Mouse (Mus musculus) liver, embryonic 12.5 days (tissue): ENCODE measurements around the gene Tm7sf2. TPM values are rescaled to one million over a fixed set of nuclear protein-coding genes. Genes with fewer than 3 reads are reported as not detected.

Experiments used
- microRNA-seq: library from miRNA; unstranded; fragments of <30 nt; microRNA quantifications from one replicate; pipeline ENCODE4, GENCODE M21; 2017
- polyA plus RNA-seq: library from polyadenylated mRNA; unstranded; fragments of >200 nt; fragmentation: Nextera tagmentation; extraction: Ambion mirVana; gene quantifications from 2 replicates; pipeline ENCODE4 v1.2.1, GENCODE M21; 2016

Tm7sf2 gene
- polyA plus RNA-seq, 1 experiment from 2014 or later = 30.0 TPM

Small RNA genes lying within 50 kb of the gene (microRNA-seq; reads per million reads assigned to microRNA genes)
- gene Mir6988 = 1.4 reads per million

Other genes with a start within 250 kb of the Tm7sf2 start
- gene Frmd8, start 193.1 kb downstream of the Tm7sf2 start, polyA plus RNA-seq = 22.1 and 24.2 TPM in 2 replicates
- gene Slc25a45, start 190.6 kb downstream of the Tm7sf2 start, polyA plus RNA-seq = 7.5 and 7.7 TPM in 2 replicates
- gene Tigd3, start 174.2 kb downstream of the Tm7sf2 start, polyA plus RNA-seq = 3.2 and 3.5 TPM in 2 replicates
- 73.2 and 74.9 TPM in 2 replicates for gene Dpf2, start 155.4 kb downstream of the Tm7sf2 start, polyA plus RNA-seq
- gene Cdc42ep2, start 143.6 kb downstream of the Tm7sf2 start, polyA plus RNA-seq = 3.4 and 3.6 TPM in 2 replicates
- gene Pola2, start 104.2 kb downstream of the Tm7sf2 start, polyA plus RNA-seq = 79.7 and 83.2 TPM in 2 replicates
- not detected in 2 replicates for gene Slc22a20, start 82.2 kb downstream of the Tm7sf2 start, polyA plus RNA-seq
- gene Capn1, start 52.5 kb downstream of the Tm7sf2 start, polyA plus RNA-seq = 37.7 and 38.5 TPM in 2 replicates
- gene Syvn1, start 21.8 kb downstream of the Tm7sf2 start, polyA plus RNA-seq = 17.4 and 19.4 TPM in 2 replicates
- 58.0 and 62.7 TPM in 2 replicates for gene Mrpl49, start 10.6 kb downstream of the Tm7sf2 start, polyA plus RNA-seq
- gene Fau, start 10.5 kb downstream of the Tm7sf2 start, polyA plus RNA-seq = 699 and 700 TPM in 2 replicates
- gene Znhit2, start 7.2 kb downstream of the Tm7sf2 start, polyA plus RNA-seq = 31.1 and 31.8 TPM in 2 replicates
- 35.8 and 39.9 TPM in 2 replicates for gene Vps51, start 8.9 kb upstream of the Tm7sf2 start, polyA plus RNA-seq
- not detected in 2 replicates for gene Tmem262, start 11.7 kb upstream of the Tm7sf2 start, polyA plus RNA-seq
- 0.37 and 1.4 TPM in 2 replicates for gene Gm28374, start 13.9 kb upstream of the Tm7sf2 start, polyA plus RNA-seq
- 26.6 and 28.5 TPM in 2 replicates for gene Zfpl1, start 16.6 kb upstream of the Tm7sf2 start, polyA plus RNA-seq
- 36.2 and 42.2 TPM in 2 replicates for gene Cdca5, start 16.6 kb upstream of the Tm7sf2 start, polyA plus RNA-seq
- 0.20 and 0.59 TPM in 2 replicates for gene AC131692.1, start 26.0 kb upstream of the Tm7sf2 start, polyA plus RNA-seq
- 2.6 and 2.8 TPM in 2 replicates for gene Naaladl1, start 37.4 kb upstream of the Tm7sf2 start, polyA plus RNA-seq
- 38.8 and 41.6 TPM in 2 replicates for gene Sac3d1, start 50.3 kb upstream of the Tm7sf2 start, polyA plus RNA-seq
- 41.7 and 44.7 TPM in 2 replicates for gene Snx15, start 59.9 kb upstream of the Tm7sf2 start, polyA plus RNA-seq
- gene Batf2, start 72.6 kb upstream of the Tm7sf2 start, polyA plus RNA-seq = 0.10 and 0.15 TPM in 2 replicates
- gene Arl2, start 73.2 kb upstream of the Tm7sf2 start, polyA plus RNA-seq = 46.1 and 47.7 TPM in 2 replicates
- gene Majin, start 116.0 kb upstream of the Tm7sf2 start, polyA plus RNA-seq = not detected in 2 replicates
- not detected in 2 replicates for gene Gpha2, start 158.0 kb upstream of the Tm7sf2 start, polyA plus RNA-seq
- gene Ppp2r5b, start 167.5 kb upstream of the Tm7sf2 start, polyA plus RNA-seq = 6.4 TPM in 2 replicates
- 7.1 and 8.2 TPM in 2 replicates for gene Atg2a, start 173.3 kb upstream of the Tm7sf2 start, polyA plus RNA-seq
- gene Ehd1, start 208.4 kb upstream of the Tm7sf2 start, polyA plus RNA-seq = 85.4 and 91.9 TPM in 2 replicates
- gene Cdc42bpg, start 238.1 kb upstream of the Tm7sf2 start, polyA plus RNA-seq = 0.20 TPM in 2 replicates